Mouse (Mus musculus) 3134 (cell line): ENCODE measurements around the gene Prkag3.

Experiments
- DNase-seq: peaks from one replicate; pipeline ENCODE4 v3.0.0-alpha.2; 2011; ENCODE audit warnings: low spot score; ENCODE audit not compliant: insufficient read length; ENCODE audit errors: extremely low read depth

Gene Prkag3

DNA sequence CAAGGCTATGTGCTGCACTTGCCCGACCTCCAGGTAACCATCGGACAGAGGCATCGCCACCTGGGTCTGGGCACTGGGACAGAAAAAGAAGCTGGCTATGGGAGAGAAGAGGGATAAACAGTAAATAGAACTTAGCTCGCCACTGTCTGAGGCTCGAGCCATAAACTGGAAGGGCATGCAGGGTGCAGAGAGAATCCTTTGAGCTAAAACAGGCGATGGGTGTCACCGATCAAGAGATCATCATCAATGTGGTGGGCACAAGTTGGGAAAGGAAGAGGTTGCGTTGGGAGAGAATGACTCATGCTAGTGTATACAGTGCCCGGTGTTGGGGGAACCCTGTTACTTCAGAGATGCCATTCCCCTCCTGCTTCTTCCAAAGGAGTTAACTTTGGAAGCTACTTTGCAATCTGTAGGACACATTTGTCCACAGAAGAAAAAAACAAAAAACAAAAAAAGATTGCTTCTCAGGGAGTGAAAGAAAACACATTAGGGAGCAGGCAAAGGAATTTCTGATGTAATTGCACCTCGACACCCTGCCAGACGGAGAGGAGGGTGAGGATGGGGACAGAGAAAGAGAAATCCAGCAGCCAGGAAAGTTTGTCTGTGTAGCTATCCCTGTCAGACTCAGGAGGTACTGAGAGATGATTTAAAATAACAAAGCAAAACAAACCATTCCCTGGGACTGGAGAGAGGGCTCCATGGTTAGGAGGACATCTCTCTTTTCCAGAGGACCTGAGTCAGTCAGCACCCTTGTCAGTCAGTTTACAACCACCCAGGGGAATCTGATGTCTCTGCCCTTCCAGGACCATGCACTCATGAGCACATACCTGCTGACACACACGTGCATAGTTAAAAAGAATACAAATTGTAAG is 34.9 kb downstream of the Prkag3 start:
- DNase-seq: no peak

DNA sequence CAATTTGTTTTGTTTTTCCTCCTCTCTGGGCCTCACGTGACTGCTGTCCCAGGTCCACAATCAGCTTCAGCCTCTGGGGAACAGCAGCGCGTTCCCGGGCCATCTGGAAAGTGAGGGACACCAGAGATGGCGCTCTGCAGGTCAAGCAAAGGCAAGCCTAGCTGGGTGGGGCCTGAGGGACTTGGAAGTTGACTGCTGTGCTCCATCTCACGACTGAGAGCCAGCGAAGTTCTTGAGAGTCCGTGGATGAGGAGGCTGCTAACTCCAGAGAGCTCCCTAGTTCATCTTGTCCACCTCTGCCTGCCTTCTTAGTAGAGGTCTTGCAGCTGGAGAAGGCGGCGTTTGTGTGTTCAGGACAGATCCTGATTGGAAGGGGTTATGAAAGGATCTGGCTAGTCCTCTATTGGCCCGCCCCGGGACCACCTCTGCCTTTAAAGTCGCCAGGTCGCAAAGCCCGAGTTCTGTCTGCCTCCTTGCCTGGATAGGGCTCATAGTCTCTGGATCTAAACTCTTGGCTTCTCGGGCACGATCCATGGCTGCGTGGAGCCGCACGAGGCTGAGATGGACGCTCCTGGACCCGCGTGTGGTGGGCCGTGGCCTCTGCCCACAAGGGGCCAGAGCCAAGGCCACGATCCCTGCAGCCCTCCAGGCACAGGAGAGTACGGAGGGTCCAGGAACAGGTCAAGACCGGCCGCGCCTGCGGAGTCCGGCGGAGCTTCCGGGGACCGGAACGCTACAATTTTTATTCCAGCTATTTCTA is 35.7 kb downstream of the Prkag3 start, which contains the start of gene Cyp27a1:
TSS of gene Cyp27a1 (plus strand) at position 476 of the 760 bp plus-strand sequence.
- DNase-seq: peak; percentile 14

DNA sequence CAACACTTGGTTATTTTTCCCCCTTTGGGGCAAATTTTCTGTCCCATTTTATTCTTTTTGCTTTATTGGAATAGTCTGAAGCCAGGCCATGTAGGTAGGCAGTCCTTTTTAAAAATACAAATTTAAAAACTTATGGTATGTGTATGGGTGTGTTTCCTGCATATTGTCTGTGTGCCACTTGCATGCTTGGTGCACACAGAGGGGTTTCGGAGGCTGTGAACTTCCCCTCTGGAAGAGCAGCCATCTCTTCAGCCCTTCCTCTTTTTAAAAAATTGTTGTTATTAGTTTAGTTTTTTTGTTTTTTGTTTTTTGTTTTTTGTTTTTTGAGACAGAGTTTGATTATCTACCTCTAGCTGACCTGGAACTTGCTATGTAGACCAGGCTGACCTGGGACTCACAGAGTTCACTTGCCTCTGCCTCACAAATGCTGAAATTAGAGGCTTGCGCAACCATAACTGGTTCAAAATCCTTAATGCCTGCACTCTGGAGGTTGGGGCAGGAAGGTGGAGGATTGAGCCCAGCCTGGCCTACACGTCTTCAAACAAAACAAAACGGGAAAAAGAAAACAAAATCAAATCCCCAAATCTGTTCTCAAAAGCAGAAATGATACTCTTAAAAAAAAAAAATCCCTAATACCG is 36.4 kb downstream of the Prkag3 start:
- no peak for DNase-seq

DNA sequence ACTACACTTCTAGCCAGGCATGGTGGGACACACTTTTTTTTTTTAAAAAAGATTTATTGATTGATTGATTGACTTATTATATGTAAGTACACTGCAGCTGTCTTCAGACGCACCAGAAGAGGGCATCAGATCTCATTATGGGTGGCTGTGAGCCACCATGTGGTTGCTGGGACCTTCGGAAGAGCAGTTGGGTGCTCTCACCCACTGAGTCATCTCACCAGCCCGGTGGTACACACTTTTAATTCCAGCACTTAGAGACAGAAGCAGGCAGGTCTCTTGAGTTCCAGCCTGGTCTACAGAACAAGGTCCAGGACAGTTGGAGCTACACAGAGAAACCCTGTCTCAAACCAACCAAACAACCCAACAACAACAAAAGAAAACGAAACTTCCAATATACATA is 37.0 kb downstream of the Prkag3 start:
- DNase-seq: peak; percentile 27

DNA sequence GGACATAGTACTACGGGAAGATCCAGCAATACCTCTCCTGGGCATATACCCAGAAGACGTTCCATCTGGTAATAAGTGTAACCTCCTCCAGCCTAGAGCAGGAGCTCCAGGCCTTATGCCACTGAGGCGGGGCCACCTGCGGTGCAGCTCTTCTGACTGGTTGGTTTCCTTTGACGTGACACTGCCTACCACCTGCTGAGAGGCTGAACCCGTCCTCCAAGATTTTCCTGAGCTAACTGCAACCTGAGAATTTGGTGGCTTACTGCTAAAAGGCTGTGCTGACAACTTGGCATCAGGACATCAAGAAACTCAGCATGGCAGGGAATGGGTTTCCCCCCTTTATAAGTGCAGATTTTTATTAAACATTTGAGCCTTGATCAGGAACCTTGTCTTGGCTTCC is 39.5 kb downstream of the Prkag3 start:
- no peak for DNase-seq

DNA sequence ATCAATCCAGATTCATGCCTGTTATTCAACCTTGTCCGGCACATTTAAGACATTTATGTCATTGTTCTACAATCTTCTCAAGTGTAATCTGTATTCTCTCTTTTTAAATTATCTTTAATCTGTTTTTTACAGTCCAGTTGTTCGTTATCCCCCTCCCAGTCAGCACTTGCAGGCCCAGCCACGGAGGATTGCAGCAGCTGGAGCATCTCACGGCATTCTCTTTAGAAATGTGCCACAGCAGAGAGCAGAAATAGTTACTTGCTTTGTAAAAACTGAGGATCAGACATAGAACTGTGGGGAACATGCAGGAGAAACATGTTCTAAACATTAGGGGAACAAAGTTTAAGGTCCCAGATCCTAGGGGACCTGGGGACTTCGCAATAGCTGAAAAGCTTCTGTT is 44.0 kb downstream of the Prkag3 start:
- no peak for DNase-seq

DNA sequence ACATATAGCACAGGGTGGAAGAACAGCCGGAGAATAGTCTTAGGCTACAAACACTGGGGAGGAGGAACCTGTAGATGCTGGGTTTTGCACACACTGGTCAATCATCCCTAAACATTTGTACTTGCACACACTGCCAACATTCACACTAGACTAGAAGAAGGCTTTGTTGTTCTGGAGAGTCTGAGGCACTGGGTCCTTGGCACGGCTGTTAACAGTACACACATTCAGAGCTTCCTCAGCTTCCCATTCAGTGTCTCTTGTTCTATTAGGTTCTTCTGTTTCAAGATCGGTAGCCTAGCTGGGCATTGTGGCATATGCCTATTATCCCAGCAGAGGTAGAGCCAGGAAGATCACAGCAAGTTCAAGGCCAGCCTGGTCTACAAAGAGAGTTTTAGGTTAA is 44.9 kb downstream of the Prkag3 start:
- no peak for DNase-seq

DNA sequence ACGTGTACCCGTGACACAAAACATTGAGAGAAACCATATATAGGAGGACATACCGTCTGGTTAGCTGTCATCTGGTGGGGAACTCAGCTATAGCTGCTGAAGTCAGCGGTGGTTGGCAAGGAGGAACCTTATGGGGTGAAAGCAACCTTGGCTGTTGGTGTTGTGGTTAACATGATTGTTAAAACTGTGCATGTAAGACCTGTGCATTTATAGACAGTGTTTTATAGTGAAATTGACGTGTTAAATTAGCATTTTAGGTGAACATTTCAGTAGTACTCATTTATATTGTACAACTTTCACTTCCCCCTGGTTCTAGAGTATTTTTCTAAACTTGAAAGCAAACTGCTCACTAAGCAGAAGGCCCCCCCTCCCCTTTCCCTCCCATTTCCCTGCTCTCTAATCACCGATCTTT is 46.9 kb downstream of the Prkag3 start:
- DNase-seq: no peak

DNA sequence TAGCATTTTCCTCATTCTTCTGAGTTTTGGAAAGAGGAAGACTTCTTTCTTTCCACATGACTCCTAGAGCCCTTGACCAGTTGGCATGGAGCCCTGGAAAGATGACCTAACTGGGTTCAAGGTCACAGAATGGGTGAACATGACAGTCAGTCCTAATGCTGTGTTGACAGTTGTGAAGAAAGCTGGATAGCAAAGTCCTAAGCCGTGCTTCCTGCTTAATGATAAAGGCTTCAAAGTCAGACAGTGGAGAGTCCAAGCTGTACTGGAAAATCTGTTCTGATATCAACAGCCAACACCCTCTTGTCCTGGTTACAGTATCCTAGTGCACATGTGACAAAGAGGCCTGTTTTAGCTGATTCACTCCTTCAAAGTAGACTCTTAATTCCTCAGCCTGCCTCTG is 50.2 kb downstream of the Prkag3 start:
- DNase-seq: no peak

DNA sequence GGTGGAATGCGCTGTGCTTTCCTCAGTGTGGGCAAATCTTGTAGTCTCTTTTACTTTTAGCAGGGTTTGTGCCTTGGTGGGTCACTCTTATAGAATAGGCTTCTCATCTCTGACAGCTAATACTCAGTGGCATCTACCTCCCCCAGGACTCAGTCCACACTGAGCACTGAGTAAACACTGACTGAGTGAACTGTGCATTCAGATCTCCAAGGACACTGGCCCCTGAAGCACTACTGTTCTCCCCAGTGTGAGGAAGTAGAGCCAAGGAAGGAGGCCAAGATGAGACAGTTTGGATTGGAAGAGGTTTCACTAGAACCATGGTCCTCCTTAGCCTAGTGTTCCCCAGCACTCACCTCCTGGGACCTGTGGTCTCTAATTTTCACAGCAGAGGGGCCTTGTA is 50.7 kb downstream of the Prkag3 start:
- DNase-seq: no peak

DNA sequence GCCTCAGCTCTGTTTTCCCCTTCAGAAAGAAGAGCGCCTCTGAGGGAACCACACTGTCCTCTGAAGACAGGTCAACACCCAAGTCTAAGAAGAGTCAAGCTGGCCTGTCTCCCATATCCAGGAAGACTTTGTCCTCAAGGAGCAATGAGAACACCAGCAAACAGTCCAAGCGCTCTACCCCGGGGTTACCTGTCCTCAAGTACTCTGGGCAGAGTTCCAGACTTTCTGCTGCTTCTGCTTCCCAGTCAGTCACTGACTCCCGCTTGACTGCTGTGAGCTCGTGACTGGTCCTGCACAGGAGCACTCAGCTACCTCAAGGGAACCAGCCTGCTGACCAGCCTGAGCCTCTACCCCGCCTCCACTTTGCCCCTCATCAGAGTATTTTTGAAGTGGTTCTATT is 51.6 kb downstream of the Prkag3 start:
- DNase-seq: no peak

DNA sequence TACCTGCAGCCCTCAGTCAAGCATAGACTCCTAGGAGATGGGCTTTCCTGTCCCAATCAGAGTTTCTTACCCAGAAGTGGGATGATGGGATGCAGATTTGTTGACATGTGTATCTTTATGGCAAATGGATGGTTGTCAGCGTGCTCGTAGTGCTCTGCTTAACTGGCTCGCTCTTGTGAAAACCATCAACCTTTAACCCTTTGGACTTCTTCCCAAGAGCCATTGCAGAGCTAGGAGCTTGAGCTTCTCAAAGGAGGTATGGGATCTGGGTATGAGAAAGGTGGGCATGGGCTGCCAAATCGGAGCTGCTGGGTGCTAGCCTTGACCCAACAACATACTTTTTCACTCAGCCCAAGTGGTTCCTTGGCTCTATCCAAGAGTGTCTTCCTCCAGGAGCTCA is 53.2 kb downstream of the Prkag3 start:
- no peak for DNase-seq

DNA sequence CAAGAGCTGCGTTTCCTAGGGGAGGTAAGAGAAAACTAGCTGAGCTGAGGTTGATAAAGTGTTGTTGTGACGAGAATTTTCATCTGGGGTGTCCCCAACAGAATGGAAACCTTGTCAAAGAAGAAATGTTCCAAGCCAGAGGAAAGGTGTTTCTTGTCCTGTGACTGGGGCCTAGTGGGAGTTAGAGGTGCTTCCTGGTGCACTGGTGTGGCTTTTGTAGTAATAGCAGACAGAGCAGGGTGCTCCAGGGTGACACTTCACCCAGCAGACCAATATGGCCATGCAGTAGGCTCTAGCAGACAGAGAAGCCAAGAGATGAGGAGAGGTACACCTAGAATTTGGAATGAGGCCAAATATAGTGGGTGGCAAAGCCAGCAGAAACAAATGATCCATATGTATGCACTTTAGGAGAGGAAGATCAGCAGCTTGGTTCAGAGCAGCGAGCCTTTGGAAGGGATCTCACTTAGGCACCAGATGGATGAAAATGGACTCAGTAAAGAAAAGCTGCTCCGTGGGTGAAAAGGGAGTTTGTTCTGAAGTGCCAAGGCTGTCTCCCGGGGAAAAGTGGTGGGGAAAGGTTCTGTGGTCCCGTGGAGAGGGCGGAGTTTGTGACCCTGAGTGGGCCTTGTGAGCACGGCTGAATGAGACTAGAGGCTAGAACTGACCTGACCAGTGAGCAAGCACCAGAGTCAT is 55.0 kb downstream of the Prkag3 start:
- DNase-seq: no peak
